Mouse (Mus musculus) heart, embryonic 14.5 days (tissue): ENCODE measurements around the gene Stom. TPM values are rescaled to one million over a fixed set of nuclear protein-coding genes. Genes with fewer than 3 reads are reported as not detected.

Source experiments
- ATAC-seq: fragments of 200-750 bp; cut with Nextera tagmentation; 2 replicates; pipeline ENCODE4 v1.8.0; 2017; ENCODE audit warnings: low read depth, moderate TSS enrichment; ENCODE audit not compliant: insufficient number of reproducible peaks, insufficient read depth, low FRiP score
- H3K27ac ChIP-seq, 2 experiments: fragments of 200-500 bp in 1 of 2; fragments of 300-500 bp in 1 of 2; sonication (generic) in 1 of 2; replicated peaks in 1 of 2; 2 replicates each; pipeline ENCODE4 v1.5.1; 2012 to 2014; ENCODE audit warnings: low read depth in 2 of 2, low read length in 2 of 2, control low read depth in 1 of 2, mild to moderate bottlenecking in 1 of 2, mixed read lengths in 1 of 2; ENCODE audit not compliant: control insufficient read depth in 1 of 2, insufficient read depth in 1 of 2
- H3K27me3 ChIP-seq: fragments of 300-500 bp; sonication (generic); 2 replicates; pipeline ENCODE4 v1.6.1; 2014; ENCODE audit warnings: mild to moderate bottlenecking, low read length, control low read depth; ENCODE audit not compliant: control insufficient read depth, insufficient read depth
- H3K36me3 ChIP-seq: fragments of 300-500 bp; sonication (generic); 2 replicates; pipeline ENCODE4 v1.6.1; 2014; ENCODE audit warnings: mild to moderate bottlenecking, control low read depth, low read length, mixed read lengths; ENCODE audit not compliant: control insufficient read depth, insufficient read depth
- H3K4me1 ChIP-seq, 2 experiments: fragments of 200-500 bp in 1 of 2; fragments of 300-500 bp in 1 of 2; sonication (generic) in 1 of 2; 2 replicates each; pipeline ENCODE4 v1.6.1; 2012 to 2014; ENCODE audit warnings: low read length in 2 of 2, control low read depth in 1 of 2, mixed read lengths in 1 of 2; ENCODE audit not compliant: control insufficient read depth in 2 of 2, insufficient read depth in 2 of 2
- H3K4me2 ChIP-seq: fragments of 300-500 bp; sonication (generic); 2 replicates; pipeline ENCODE4 v1.6.1; 2014; ENCODE audit warnings: mild to moderate bottlenecking, low read length
- H3K4me3 ChIP-seq, 2 experiments: fragments of 200-500 bp in 1 of 2; fragments of 300-500 bp in 1 of 2; sonication (generic) in 1 of 2; 2 replicates each; pipeline ENCODE4 v1.5.1; 2012 to 2014; ENCODE audit warnings: low read length in 2 of 2, mild to moderate bottlenecking in 2 of 2, control low read depth in 1 of 2, low read depth in 1 of 2, moderate library complexity in 1 of 2; ENCODE audit not compliant: control insufficient read depth in 1 of 2, insufficient read depth in 1 of 2
- H3K9ac ChIP-seq: fragments of 300-500 bp; sonication (generic); 2 replicates; pipeline ENCODE4 v1.6.1; 2014; ENCODE audit warnings: mild to moderate bottlenecking, low read length
- H3K9me3 ChIP-seq: fragments of 300-500 bp; sonication (generic); 2 replicates; pipeline ENCODE4 v1.6.1; 2016; ENCODE audit warnings: low read length, control low read depth; ENCODE audit not compliant: control insufficient read depth
- WGBS: fragments of 180-500 bp; shearing (Covaris S2); extraction: QIAGEN DNeasy Blood & Tissue Kit; methylation state at CpG from one replicate; pipeline ENCODE4 v1.1.7; 2014; 5-methylcytosine and 5-hydroxymethylcytosine counted together
- polyA plus RNA-seq: library from polyadenylated mRNA; unstranded; fragments of >200 nt; fragmentation: Nextera tagmentation; extraction: Ambion mirVana; gene quantifications from 2 replicates; pipeline ENCODE4 v1.2.1, GENCODE M21; 2014

Gene Stom
- polyA plus RNA-seq = 40.3 and 46.7 TPM in 2 replicates

- Histone ChIP-seq H3K4me1 (peaks cover 5 to 11% of the 10 kb centered on the region in 2 experiments; a peak in 3 of 4 replicates), H3K4me3 (peak within 1 kb of the TSS; percentile 71 to 75), H3K36me3 (no peaks in the 10 kb centered on the region), H3K9me3 (no peaks in the 10 kb centered on the region), H3K27me3 (no peaks in the 10 kb centered on the region), H3K4me2 (peak within 1 kb of the TSS; percentile 96), H3K27ac (peak within 1 kb of the TSS; percentile 75 to 80), H3K9ac (peak within 1 kb of the TSS; percentile 82)
- WGBS = under 1% methylated on average over 45 of the region's 45 CpGs
- peak; percentile 98 for ATAC-seq
Measured at GRCm38 (mm10) chr2:35336388-35337280, at the start of gene Stom. TSS of gene Stom (minus strand) at chr2:35336976.

- ATAC-seq = no peak
- Histone ChIP-seq H3K27me3 (no peaks in the 10 kb centered on the region), H3K4me3 (no peak overlapping the region), H3K36me3 (no peaks in the 10 kb centered on the region), H3K4me1 (peaks cover 4 to 11% of the 10 kb centered on the region in 2 experiments; a peak in 3 of 4 replicates), H3K27ac (peak overlapping the region; percentile 62 to 74), H3K9me3 (peaks cover 6% of the 10 kb centered on the region; the same call in 1 of the 2 replicates), H3K4me2 (peak overlapping the region; percentile 39; the same call in 1 of the 2 replicates), H3K9ac (no peak overlapping the region)
- 41% methylated on average over 9 of the region's 9 CpGs for WGBS
Measured at GRCm38 (mm10) chr2:35385441-35385871, 48.7 kb upstream of the Stom start.

GRCm38 (mm10) chr2:35379306-35379705, 42.5 kb upstream of the Stom start:
- H3K4me3 ChIP-seq = no peak overlapping the region
- H3K4me2 ChIP-seq = no peak overlapping the region
- H3K4me1 ChIP-seq = peaks cover 0 to 4% of the 10 kb centered on the region in 2 experiments; a peak in 1 of 4 replicates
- no peak for ATAC-seq
- no peak overlapping the region for H3K27ac ChIP-seq
- no peak overlapping the region for H3K9ac ChIP-seq
- no peaks in the 10 kb centered on the region for H3K9me3 ChIP-seq
- WGBS = 67% methylated on average over 9 of the region's 9 CpGs
- H3K27me3 ChIP-seq = no peaks in the 10 kb centered on the region
- H3K36me3 ChIP-seq = no peaks in the 10 kb centered on the region

- 11% methylated on average over 6 of the region's 6 CpGs for WGBS
- H3K36me3 ChIP-seq = no peaks in the 10 kb centered on the region
Measured at GRCm38 (mm10) chr2:35377600-35377999, 40.8 kb upstream of the Stom start.

GRCm38 (mm10) chr2:35373003-35373402, 36.2 kb upstream of the Stom start:
- 24% methylated on average over 3 of the region's 3 CpGs for WGBS
- H3K4me3 ChIP-seq = no peak overlapping the region
- no peak overlapping the region for H3K27ac ChIP-seq
- H3K27me3 ChIP-seq = no peaks in the 10 kb centered on the region
- H3K4me1 ChIP-seq = peaks cover 3 to 4% of the 10 kb centered on the region in 2 experiments; a peak in 2 of 4 replicates
- H3K36me3 ChIP-seq = no peaks in the 10 kb centered on the region
- no peak for ATAC-seq
- no peak overlapping the region for H3K4me2 ChIP-seq
- H3K9ac ChIP-seq = no peak overlapping the region
- H3K9me3 ChIP-seq = no peaks in the 10 kb centered on the region

More at GRCm38 (mm10) chr2:35377600-35377999, 40.8 kb upstream of the Stom start:
- no peaks in the 10 kb centered on the region for H3K27me3 ChIP-seq
- H3K27ac ChIP-seq = no peak overlapping the region
- peaks cover 0 to 4% of the 10 kb centered on the region in 2 experiments; a peak in 1 of 4 replicates for H3K4me1 ChIP-seq
- no peak overlapping the region for H3K4me2 ChIP-seq
- H3K9ac ChIP-seq = no peak overlapping the region
- H3K4me3 ChIP-seq = no peak overlapping the region
- ATAC-seq = no peak
- H3K9me3 ChIP-seq = no peaks in the 10 kb centered on the region

- peaks cover 0 to 3% of the 10 kb centered on the region in 2 experiments; a peak in 1 of 4 replicates for H3K4me1 ChIP-seq
- H3K9me3 ChIP-seq = no peaks in the 10 kb centered on the region
- no peak overlapping the region for H3K4me2 ChIP-seq
- no peak overlapping the region for H3K9ac ChIP-seq
- no peak overlapping the region for H3K4me3 ChIP-seq
- no peaks in the 10 kb centered on the region for H3K27me3 ChIP-seq
- no peak for ATAC-seq
- H3K27ac ChIP-seq = no peak overlapping the region
- no peaks in the 10 kb centered on the region for H3K36me3 ChIP-seq
Measured at GRCm38 (mm10) chr2:35370686-35371085, 33.9 kb upstream of the Stom start.

- no peaks in the 10 kb centered on the region for H3K27me3 ChIP-seq
- H3K27ac ChIP-seq = no peak within 1 kb of the TSS
- 39% methylated on average over 2 of the region's 2 CpGs for WGBS
- ATAC-seq = no peak
- 0 out of 2 replicates have a peak, but pooled peaks cover 4% of the 10 kb centered on the region for H3K9me3 ChIP-seq
- no peak within 1 kb of the TSS for H3K9ac ChIP-seq
- H3K4me1 ChIP-seq = peaks cover 0 to 3% of the 10 kb centered on the region in 2 experiments; a peak in 1 of 4 replicates
- H3K36me3 ChIP-seq = no peaks in the 10 kb centered on the region
- no peak within 1 kb of the TSS for H3K4me3 ChIP-seq
- no peak within 1 kb of the TSS for H3K4me2 ChIP-seq
Measured at GRCm38 (mm10) chr2:35367629-35368028, 30.9 kb upstream of the Stom start, which contains the start of gene 4930568D16Rik. TSS of gene 4930568D16Rik (minus strand) at chr2:35367729.
